Mouse (Mus musculus): ENCODE results near the gene Pcolce. TPM values are rescaled to one million over a fixed set of nuclear protein-coding genes. Genes with fewer than 3 reads are reported as not detected.
"Not testable (repeated sequence)": the region's sequence is repeated elsewhere in the genome, so short reads cannot be mapped to it uniquely, and the experiment has no call there.

The Pcolce gene
- polyA plus RNA-seq, 1 experiment from 2014 or later: 120 TPM

DNA sequence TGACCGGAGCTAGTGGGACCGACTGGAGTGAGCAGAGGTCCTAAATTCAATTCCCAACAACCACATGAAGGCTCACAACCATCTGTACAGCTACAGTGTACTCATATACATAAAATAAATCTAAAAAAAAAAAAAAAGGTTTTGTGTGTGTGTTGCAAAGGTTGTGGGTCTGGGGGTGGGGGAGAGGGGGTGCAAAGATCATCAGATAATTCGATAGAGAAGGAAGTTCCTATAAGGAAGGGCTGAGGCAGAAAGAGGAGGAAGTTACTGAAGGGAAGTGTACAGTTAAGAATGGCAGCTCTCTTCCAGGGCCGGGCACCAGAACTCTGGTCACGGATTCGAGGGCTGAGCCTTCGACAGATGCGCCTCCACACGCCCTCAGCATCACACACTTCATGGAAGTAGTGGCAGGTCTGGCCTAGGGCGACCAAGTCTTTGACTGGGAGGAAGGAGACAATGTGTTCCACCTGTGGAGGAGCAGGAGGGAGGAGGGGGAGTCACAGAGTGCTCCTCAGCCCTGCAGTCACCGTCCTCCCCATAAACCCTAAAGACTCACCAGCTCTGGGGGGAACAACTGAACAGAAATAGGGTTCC, 10.4 kb upstream of the Pcolce start:
- no peak overlapping the region for H3K4me2 ChIP-seq
- no peaks in the 10 kb centered on the region for H3K9me3 ChIP-seq (replicated peaks; ENCODE audit: control insufficient read depth, low read length)
- no peak overlapping the region for H3K4me3 ChIP-seq (ENCODE audit: low read depth, low read length)
- WGBS (ENCODE audit: insufficient replicate concordance): 77% methylated on average over 11 of the region's 11 CpGs
- H3K9ac ChIP-seq (ENCODE audit: low read depth, low read length): no peak overlapping the region
- no peaks in the 10 kb centered on the region for H3K27me3 ChIP-seq (ENCODE audit: control insufficient read depth, insufficient read depth, low read length)
- no peak for ATAC-seq (replicated peaks; ENCODE audit: insufficient number of reproducible peaks, low FRiP score, low TSS enrichment)
- peaks cover 3% of the 10 kb centered on the region for H3K4me1 ChIP-seq (ENCODE audit: control insufficient read depth, insufficient read depth, low read length)
- H3K36me3 ChIP-seq (ENCODE audit: control insufficient read depth, insufficient read depth, low read length): no peaks in the 10 kb centered on the region
- H3K27ac ChIP-seq (ENCODE audit: low read depth, low read length): no peak overlapping the region

- Histone ChIP-seq H3K27ac (ENCODE audit: low read depth, low read length) (no peak overlapping the region), H3K36me3 (ENCODE audit: control insufficient read depth, insufficient read depth, low read length) (no peaks in the 10 kb centered on the region), H3K27me3 (ENCODE audit: control insufficient read depth, insufficient read depth, low read length) (0 out of 2 replicates have a peak, but pooled peaks cover 2% of the 10 kb centered on the region), H3K9ac (ENCODE audit: low read depth, low read length) (no peak overlapping the region), H3K9me3 (replicated peaks; ENCODE audit: control insufficient read depth, low read length) (no peaks in the 10 kb centered on the region), H3K4me1 (ENCODE audit: control insufficient read depth, insufficient read depth, low read length) (peaks cover 19% of the 10 kb centered on the region), H3K4me2 (no peak overlapping the region), H3K4me3 (ENCODE audit: low read depth, low read length) (no peak overlapping the region)
- no peak for ATAC-seq (replicated peaks; ENCODE audit: insufficient number of reproducible peaks, low FRiP score, low TSS enrichment)
- 86% methylated on average over 7 of the region's 7 CpGs for WGBS (ENCODE audit: insufficient replicate concordance)
Measured at GRCm38 (mm10) chr5:137615347-137615746, 1.8 kb upstream of the Pcolce start.

DNA sequence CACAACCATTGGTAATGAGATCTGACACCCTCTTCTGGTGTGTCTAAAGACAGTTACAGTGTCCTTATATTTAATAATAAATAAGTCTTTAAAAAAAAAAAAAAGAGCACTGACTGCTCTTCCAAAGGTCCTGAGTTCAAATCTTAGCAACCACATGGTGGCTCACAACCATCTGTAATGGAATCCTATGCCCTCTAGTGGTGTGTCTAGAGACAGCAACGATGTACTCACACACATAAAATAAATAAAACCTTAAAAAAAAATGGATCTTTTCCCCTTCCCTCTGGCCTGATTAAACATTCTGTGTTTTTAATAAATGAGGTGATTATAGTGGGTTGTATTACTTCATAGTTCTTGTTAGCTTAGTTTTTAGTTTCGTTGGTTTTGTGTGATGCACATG, 1.3 kb upstream of the Pcolce start:
- H3K27ac ChIP-seq (ENCODE audit: low read depth, low read length); H3K9me3 ChIP-seq (replicated peaks; ENCODE audit: control insufficient read depth, low read length); H3K4me3 ChIP-seq (ENCODE audit: low read depth, low read length); H3K36me3 ChIP-seq (ENCODE audit: control insufficient read depth, insufficient read depth, low read length); H3K27me3 ChIP-seq (ENCODE audit: control insufficient read depth, insufficient read depth, low read length); H3K9ac ChIP-seq (ENCODE audit: low read depth, low read length); H3K4me2 ChIP-seq; ATAC-seq (replicated peaks; ENCODE audit: insufficient number of reproducible peaks, low FRiP score, low TSS enrichment): not testable (repeated sequence)
- WGBS (ENCODE audit: insufficient replicate concordance): 89% methylated on average over 2 of the region's 2 CpGs
- peaks cover 23% of the 10 kb centered on the region for H3K4me1 ChIP-seq (ENCODE audit: control insufficient read depth, insufficient read depth, low read length)

- no peak for ATAC-seq (replicated peaks; ENCODE audit: insufficient number of reproducible peaks, low FRiP score, low TSS enrichment)
- Histone ChIP-seq H3K4me1 (ENCODE audit: control insufficient read depth, insufficient read depth, low read length) (peaks cover 39% of the 10 kb centered on the region), H3K9me3 (replicated peaks; ENCODE audit: control insufficient read depth, low read length) (no peaks in the 10 kb centered on the region), H3K4me2 (no peak overlapping the region), H3K27me3 (ENCODE audit: control insufficient read depth, insufficient read depth, low read length) (0 out of 2 replicates have a peak, but pooled peaks cover 2% of the 10 kb centered on the region), H3K9ac (ENCODE audit: low read depth, low read length) (no peak overlapping the region), H3K27ac (ENCODE audit: low read depth, low read length) (no peak overlapping the region), H3K4me3 (ENCODE audit: low read depth, low read length) (no peak overlapping the region), H3K36me3 (ENCODE audit: control insufficient read depth, insufficient read depth, low read length) (no peaks in the 10 kb centered on the region)
- WGBS (ENCODE audit: insufficient replicate concordance): 67% methylated on average over 5 of the region's 5 CpGs
Measured at GRCm38 (mm10) chr5:137613076-137613475, 508 bp downstream of the Pcolce start.

GRCm38 (mm10) chr5:137611245-137611602, 2.4 kb downstream of the Pcolce start:
- peaks cover 41% of the 10 kb centered on the region for H3K4me1 ChIP-seq (ENCODE audit: control insufficient read depth, insufficient read depth, low read length)
- no peaks in the 10 kb centered on the region for H3K27me3 ChIP-seq (ENCODE audit: control insufficient read depth, insufficient read depth, low read length)
- ATAC-seq (replicated peaks; ENCODE audit: insufficient number of reproducible peaks, low FRiP score, low TSS enrichment): 0 out of 2 replicates have a peak, but pooled peaks have one; percentile 13
- H3K4me3 ChIP-seq (ENCODE audit: low read depth, low read length): peak overlapping the region; percentile 38
- peak overlapping the region; percentile 11 for H3K9ac ChIP-seq (ENCODE audit: low read depth, low read length)
- peak overlapping the region; percentile 84 for H3K27ac ChIP-seq (ENCODE audit: low read depth, low read length)
- WGBS (ENCODE audit: insufficient replicate concordance): 8% methylated on average over 6 of the region's 6 CpGs
- H3K9me3 ChIP-seq (replicated peaks; ENCODE audit: control insufficient read depth, low read length): no peaks in the 10 kb centered on the region
- peaks cover 8% of the 10 kb centered on the region for H3K36me3 ChIP-seq (ENCODE audit: control insufficient read depth, insufficient read depth, low read length)
- peak overlapping the region; percentile 66 for H3K4me2 ChIP-seq

DNA sequence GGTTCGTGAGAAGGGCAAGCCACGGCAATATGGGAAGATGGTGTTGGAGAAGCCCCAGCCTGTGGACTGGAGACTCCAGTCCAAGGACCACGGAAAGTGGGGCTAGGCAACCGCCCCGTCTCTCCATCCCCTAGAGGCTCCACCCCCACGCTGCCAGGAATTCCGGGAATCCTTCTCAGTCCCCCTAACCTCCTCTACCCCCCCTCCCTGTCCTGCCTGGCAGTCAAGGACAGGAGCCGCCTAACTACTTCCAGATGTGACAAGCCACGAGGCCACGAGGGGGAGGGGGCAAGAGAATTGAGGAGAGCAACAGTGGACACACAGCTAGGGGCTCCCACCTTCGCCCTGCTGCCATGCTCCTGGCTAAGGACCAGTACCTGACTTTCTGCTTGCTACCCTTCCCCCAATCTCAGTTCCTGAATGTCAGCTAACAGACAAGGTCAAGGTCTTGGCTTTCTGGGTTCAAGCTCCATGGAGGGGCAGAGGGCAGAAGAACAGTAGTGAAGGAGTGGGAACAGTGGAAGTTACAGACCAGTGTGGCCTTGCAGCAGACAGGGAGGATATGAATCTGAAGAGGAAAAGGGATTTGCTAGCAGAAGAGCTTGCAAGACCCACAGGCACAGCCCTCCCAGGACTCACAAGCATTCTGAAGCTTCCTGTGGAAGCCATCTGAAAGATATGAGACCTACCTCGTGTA, 2.9 kb downstream of the Pcolce start:
- H3K4me3 ChIP-seq (ENCODE audit: low read depth, low read length): peak overlapping the region; percentile 38
- H3K27me3 ChIP-seq (ENCODE audit: control insufficient read depth, insufficient read depth, low read length): no peaks in the 10 kb centered on the region
- peak overlapping the region; percentile 11 for H3K9ac ChIP-seq (ENCODE audit: low read depth, low read length)
- peaks cover 8% of the 10 kb centered on the region for H3K36me3 ChIP-seq (ENCODE audit: control insufficient read depth, insufficient read depth, low read length)
- no peaks in the 10 kb centered on the region for H3K9me3 ChIP-seq (replicated peaks; ENCODE audit: control insufficient read depth, low read length)
- H3K27ac ChIP-seq (ENCODE audit: low read depth, low read length): peak overlapping the region; percentile 84
- H3K4me1 ChIP-seq (ENCODE audit: control insufficient read depth, insufficient read depth, low read length): peaks cover 41% of the 10 kb centered on the region
- ATAC-seq (replicated peaks; ENCODE audit: insufficient number of reproducible peaks, low FRiP score, low TSS enrichment): peak; percentile 64
- peak overlapping the region; percentile 66 for H3K4me2 ChIP-seq
- 4% methylated on average over 12 of the region's 12 CpGs for WGBS (ENCODE audit: insufficient replicate concordance)

DNA sequence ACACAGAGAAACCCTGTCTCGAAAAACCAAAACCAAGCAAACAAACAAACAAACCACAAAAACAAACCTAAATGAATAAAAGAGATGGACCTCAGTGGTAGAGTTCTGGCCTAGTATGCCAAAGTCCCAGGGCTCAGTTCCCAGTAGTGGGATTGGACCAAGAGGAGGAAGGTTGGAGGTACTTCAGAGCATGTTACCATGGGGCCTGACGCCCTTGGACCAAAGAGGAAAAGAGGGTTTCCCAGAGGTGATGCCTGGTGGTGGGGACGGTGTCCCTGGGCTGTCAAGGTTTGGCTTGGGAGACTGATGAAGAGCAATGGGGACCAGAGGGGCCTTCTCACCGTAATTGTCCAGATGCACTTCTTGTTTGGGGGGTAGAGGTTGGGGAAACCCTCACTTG, 3.5 kb downstream of the Pcolce start:
- Histone ChIP-seq H3K9ac (ENCODE audit: low read depth, low read length) (peak overlapping the region; percentile 11), H3K4me3 (ENCODE audit: low read depth, low read length) (peak overlapping the region; percentile 38), H3K9me3 (replicated peaks; ENCODE audit: control insufficient read depth, low read length) (no peaks in the 10 kb centered on the region), H3K4me1 (ENCODE audit: control insufficient read depth, insufficient read depth, low read length) (peaks cover 41% of the 10 kb centered on the region), H3K27ac (ENCODE audit: low read depth, low read length) (peak overlapping the region; percentile 84), H3K4me2 (peak overlapping the region; percentile 66), H3K27me3 (ENCODE audit: control insufficient read depth, insufficient read depth, low read length) (no peaks in the 10 kb centered on the region), H3K36me3 (ENCODE audit: control insufficient read depth, insufficient read depth, low read length) (peaks cover 12% of the 10 kb centered on the region)
- WGBS (ENCODE audit: insufficient replicate concordance): 61% methylated on average over 4 of the region's 4 CpGs
- ATAC-seq (replicated peaks; ENCODE audit: insufficient number of reproducible peaks, low FRiP score, low TSS enrichment): no peak

GRCm38 (mm10) chr5:137609292-137609691, 4.3 kb downstream of the Pcolce start:
- Histone ChIP-seq H3K27ac (ENCODE audit: low read depth, low read length) (no peak overlapping the region), H3K4me1 (ENCODE audit: control insufficient read depth, insufficient read depth, low read length) (peaks cover 41% of the 10 kb centered on the region), H3K4me2 (peak overlapping the region; percentile 66), H3K4me3 (ENCODE audit: low read depth, low read length) (0 out of 2 replicates have a peak overlapping the region, but pooled peaks have one; percentile 20), H3K36me3 (ENCODE audit: control insufficient read depth, insufficient read depth, low read length) (peaks cover 14% of the 10 kb centered on the region), H3K27me3 (ENCODE audit: control insufficient read depth, insufficient read depth, low read length) (no peaks in the 10 kb centered on the region), H3K9me3 (replicated peaks; ENCODE audit: control insufficient read depth, low read length) (no peaks in the 10 kb centered on the region), H3K9ac (ENCODE audit: low read depth, low read length) (no peak overlapping the region)
- ATAC-seq (replicated peaks; ENCODE audit: insufficient number of reproducible peaks, low FRiP score, low TSS enrichment): no peak
- WGBS (ENCODE audit: insufficient replicate concordance): 53% methylated on average over 3 of the region's 3 CpGs
